Mouse (Mus musculus) brain, embryonic 14.5 days (tissue): ENCODE data around the gene B3gnt2. TPM values are rescaled to one million over a fixed set of nuclear protein-coding genes. Genes with fewer than 3 reads are reported as not detected.

Source experiments
- DNase-seq: peaks from one replicate; pipeline ENCODE4 v3.0.0-alpha.2; 2011; ENCODE audit warnings: low read depth
- CTCF ChIP-seq: fragments of 200-500 bp; IDR thresholded peaks from 2 replicates; pipeline ENCODE4 v1.5.1; 2012; ENCODE audit warnings: inconsistent platforms, mild to moderate bottlenecking, moderate library complexity, borderline replicate concordance; ENCODE audit not compliant: insufficient read depth, insufficient read length; ENCODE audit errors: extremely low read depth
- POLR2A ChIP-seq: fragments of 200-500 bp; IDR thresholded peaks from 2 replicates; pipeline ENCODE4 v1.6.1; 2012; ENCODE audit warnings: mild to moderate bottlenecking, inconsistent platforms, borderline replicate concordance; ENCODE audit not compliant: poor library complexity, insufficient read depth, insufficient read length, severe bottlenecking; ENCODE audit errors: extremely low read depth
- polyA plus RNA-seq: library from polyadenylated mRNA; depleted of rRNA; stranded (reverse); fragments of >200 nt; gene quantifications from 2 replicates; pipeline ENCODE4 v1.2.3, GENCODE M21; 2012

B3gnt2 gene
- polyA plus RNA-seq, 1 experiment, result 2.3 TPM

GRCm38 (mm10) chr11:22818371-22818770 is 42.4 kb downstream of the B3gnt2 start:
- TF ChIP-seq POLR2A (no peak), CTCF (no peak)
- DNase-seq, result no peak

- no peak for DNase-seq
- TF ChIP-seq POLR2A (no peak), CTCF (no peak)
Observed at GRCm38 (mm10) chr11:22815877-22816276, 44.9 kb downstream of the B3gnt2 start.

GRCm38 (mm10) chr11:22815143-22815542 is 45.6 kb downstream of the B3gnt2 start:
- no peak for DNase-seq
- TF ChIP-seq CTCF (no peak), POLR2A (no peak)

DNA sequence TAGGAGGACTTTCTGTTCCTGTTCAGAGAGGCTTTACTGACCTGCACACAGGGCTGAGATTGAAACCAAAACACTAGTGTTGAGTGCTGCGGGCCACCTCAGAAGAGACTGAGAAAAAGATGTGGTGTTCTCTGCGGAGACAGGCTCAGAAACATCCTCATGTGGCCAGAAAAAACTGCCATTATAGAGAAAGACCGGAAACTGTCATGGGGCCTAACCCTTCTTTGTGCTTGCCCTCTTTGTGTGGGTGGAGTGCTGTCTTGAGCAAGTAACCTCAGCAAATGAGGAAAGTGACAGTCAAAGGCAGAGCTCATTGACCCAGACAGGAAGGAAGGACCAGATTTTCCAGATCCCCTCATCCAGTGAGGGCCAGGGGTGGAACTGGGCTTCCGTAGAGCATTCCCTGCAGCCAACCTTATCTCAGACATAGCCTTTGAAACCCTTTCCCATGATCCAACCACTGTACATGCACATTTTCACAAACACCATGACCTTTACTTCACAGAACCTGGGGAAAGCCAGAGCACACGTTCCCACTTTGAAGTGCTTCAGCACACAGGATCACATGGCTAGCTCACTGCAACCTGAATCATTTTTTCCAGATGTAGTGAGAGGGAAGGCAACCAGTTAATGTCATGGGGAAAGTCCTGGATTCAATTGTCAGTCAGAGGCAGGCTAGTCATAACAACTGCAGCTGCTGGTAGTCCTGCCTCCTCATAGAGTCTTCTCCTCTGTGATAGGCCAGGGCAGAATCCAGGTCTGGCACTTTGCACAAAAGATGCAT is 46.6 kb downstream of the B3gnt2 start:
- no peak for DNase-seq
- TF ChIP-seq POLR2A, result no peak
- no peak for TF ChIP-seq CTCF

DNA sequence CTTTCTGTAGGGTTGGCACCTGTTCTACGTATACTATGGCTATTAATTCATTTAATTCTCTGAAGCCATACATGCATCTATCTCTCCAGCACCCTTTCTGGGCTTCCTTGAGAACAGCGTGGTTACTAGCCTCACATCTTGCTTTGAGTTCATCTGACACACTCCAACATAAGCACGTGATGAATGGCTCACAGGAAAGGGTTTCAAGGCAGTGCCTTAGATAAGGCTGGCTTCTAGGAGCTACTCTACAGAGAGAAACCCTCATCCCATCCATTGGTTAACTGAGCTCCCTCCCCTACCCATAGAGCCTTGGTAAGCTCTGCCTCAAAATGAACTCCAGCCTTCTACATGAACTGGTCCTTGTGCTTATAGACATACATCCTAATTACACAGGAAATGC is 47.3 kb downstream of the B3gnt2 start:
- no peak for TF ChIP-seq CTCF
- TF ChIP-seq POLR2A, result no peak
- no peak for DNase-seq

- TF ChIP-seq POLR2A, result no peak
- no peak for TF ChIP-seq CTCF
- no peak for DNase-seq
Observed at GRCm38 (mm10) chr11:22811413-22811812, 49.3 kb downstream of the B3gnt2 start.

GRCm38 (mm10) chr11:22809465-22810096 is 51.2 kb downstream of the B3gnt2 start:
- no peak for DNase-seq
- TF ChIP-seq CTCF (no peak), POLR2A (no peak)

DNA sequence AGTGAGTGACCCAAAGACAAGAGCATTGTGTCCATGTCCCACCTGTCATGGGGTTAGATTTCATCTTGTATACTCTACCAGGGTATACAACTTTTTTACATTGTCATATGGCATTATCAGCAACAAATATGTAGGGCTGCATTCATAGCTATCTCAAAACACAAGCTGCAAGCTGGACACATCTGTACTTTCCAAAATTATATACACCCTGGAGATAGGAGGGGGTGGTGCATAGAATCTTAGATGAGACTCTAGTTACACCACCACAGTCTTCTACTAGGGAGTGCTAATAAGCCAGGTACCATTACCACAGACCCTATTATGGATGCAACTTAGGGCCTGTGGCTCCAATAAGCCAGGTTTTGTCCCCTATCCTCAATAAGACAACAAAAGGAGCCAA is 52.7 kb downstream of the B3gnt2 start:
- no peak for DNase-seq
- no peak for TF ChIP-seq CTCF
- TF ChIP-seq POLR2A, result no peak

DNA sequence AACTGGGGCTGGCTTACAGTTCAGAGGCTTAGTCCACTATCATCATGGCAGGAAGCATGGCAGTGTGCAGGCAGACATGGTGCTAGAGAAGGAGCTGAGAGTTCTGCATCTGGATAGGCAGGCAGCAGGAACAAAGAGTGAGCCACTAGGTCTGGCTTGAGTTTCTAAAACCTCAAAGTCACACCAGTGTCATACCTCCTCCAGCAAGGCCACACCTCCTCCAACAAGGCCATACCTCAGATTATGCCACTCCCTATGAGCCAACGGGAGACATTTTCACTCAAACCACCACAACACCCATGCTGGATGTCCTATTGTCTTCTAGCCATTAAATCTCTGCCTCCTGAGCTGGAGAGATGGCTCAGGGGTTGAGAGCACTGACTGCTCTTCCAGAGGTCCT is 55.6 kb downstream of the B3gnt2 start:
- TF ChIP-seq POLR2A (no peak), CTCF (no peak)
- DNase-seq, result no peak

- peak; percentile 58 for DNase-seq
- no peak for TF ChIP-seq CTCF
- no peak for TF ChIP-seq POLR2A
Observed at GRCm38 (mm10) chr11:22799987-22800424, 60.8 kb downstream of the B3gnt2 start.

GRCm38 (mm10) chr11:22798916-22799315 is 61.8 kb downstream of the B3gnt2 start:
- TF ChIP-seq POLR2A, result no peak
- TF ChIP-seq CTCF, result no peak

GRCm38 (mm10) chr11:22794734-22795133 is 66.0 kb downstream of the B3gnt2 start:
- TF ChIP-seq POLR2A (no peak), CTCF (no peak)

More at GRCm38 (mm10) chr11:22798916-22799315, 61.8 kb downstream of the B3gnt2 start:
- DNase-seq, result no peak

DNA sequence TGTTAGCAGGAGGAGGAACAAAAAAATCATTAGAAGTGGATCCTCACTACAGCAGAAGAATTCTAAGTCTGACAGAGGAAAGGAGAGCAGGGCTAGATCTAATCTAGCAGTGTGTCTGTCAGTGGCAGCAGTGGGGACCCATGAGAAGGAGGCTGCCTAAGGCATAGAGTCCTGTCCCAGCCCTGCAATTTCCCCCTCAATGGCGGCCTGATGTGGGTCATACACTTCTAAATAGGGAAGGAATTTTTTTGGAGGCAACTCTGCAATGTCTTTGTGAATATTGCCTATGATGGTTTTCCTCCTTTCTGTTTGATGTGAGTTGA is 66.9 kb downstream of the B3gnt2 start:
- TF ChIP-seq POLR2A (no peak), CTCF (no peak)

More at GRCm38 (mm10) chr11:22794734-22795133, 66.0 kb downstream of the B3gnt2 start:
- DNase-seq, result no peak

More for the DNA sequence above, 66.9 kb downstream of the B3gnt2 start:
- no peak for DNase-seq
